In genomic region chr11:114727826-114728186, GRCm38 (mm10) we compare ENCODE assay signal across 9 mouse cellular contexts. TPM values are rescaled to one million over a fixed set of nuclear protein-coding genes. Genes with fewer than 3 reads are reported as not detected.
DNase-seq lines count a peak whose midpoint lies in the region; ATAC-seq and TF ChIP-seq lines count a peak whose summit lies in the region.
"Had no signal": no experiment of that assay in that cellular context is flagged by ENCODE, and none has a peak within 500 bp of the region (broad histone marks: within the 10 kb centered on the region; RNA-seq: fewer than 3 reads in every experiment).

No protein-coding gene starts in this region.

- 0 out of 2 replicates have a peak, but pooled peaks cover 3% of the 10 kb centered on the region for H3K27me3 ChIP-seq in embryonic facial prominence, embryonic 15.5 days
- H3K27me3 ChIP-seq in hindbrain, postnatal 0 days (ENCODE audit: insufficient read depth, low read length): no peaks in the 10 kb centered on the region
- no peaks in the 10 kb centered on the region for H3K27me3 ChIP-seq in midbrain, embryonic 16.5 days (ENCODE audit: control insufficient read depth, insufficient read depth, low read depth, low read length)

- peak overlapping the region; percentile 56; the same call in 1 of the 2 replicates for H3K4me2 ChIP-seq in embryonic facial prominence, embryonic 15.5 days (replicated peaks)
- peak overlapping the region; percentile 65 for H3K4me2 ChIP-seq in hindbrain, postnatal 0 days (ENCODE audit: low read depth, low read length)
- H3K4me2 ChIP-seq in midbrain, embryonic 16.5 days (ENCODE audit: low read length): peak overlapping the region; percentile 87

- H3K27ac ChIP-seq in layer of hippocampus, adult 2 months: no peak overlapping the region
- H3K27ac ChIP-seq in embryonic facial prominence, embryonic 15.5 days (replicated peaks): no peak overlapping the region
- H3K27ac ChIP-seq in hindbrain, postnatal 0 days: no peak overlapping the region
- no peak overlapping the region; the same call in 1 of the 2 replicates for H3K27ac ChIP-seq in midbrain, embryonic 16.5 days (ENCODE audit: low read length)

- no peak for TF ChIP-seq CTCF in layer of hippocampus, adult 2 months (conservative IDR thresholded peaks at IDR 0.05)
- TF ChIP-seq CTCF in hindbrain, postnatal 0 days (IDR thresholded peaks at IDR 0.05; ENCODE audit: low read depth): no peak

- WGBS in embryonic facial prominence, embryonic 15.5 days: 26% methylated on average over 5 of the region's 5 CpGs
- WGBS in hindbrain, postnatal 0 days: 35% methylated on average over 5 of the region's 5 CpGs
- WGBS in midbrain, embryonic 16.5 days: 18% methylated on average over 5 of the region's 5 CpGs

- H3K4me3 ChIP-seq in layer of hippocampus, adult 2 months: peak overlapping the region; percentile 54
- H3K4me3 ChIP-seq in embryonic facial prominence, embryonic 15.5 days (replicated peaks): peak overlapping the region; percentile 28
- peak overlapping the region; percentile 33; the same call in 1 of the 2 replicates for H3K4me3 ChIP-seq in hindbrain, postnatal 0 days (ENCODE audit: low read length)
- H3K4me3 ChIP-seq in midbrain, embryonic 16.5 days (ENCODE audit: low read depth, low read length): peak overlapping the region; percentile 42
- H3K4me3 ChIP-seq: erythroblast, embryonic 14.5 days had no signal

- H3K9ac ChIP-seq in embryonic facial prominence, embryonic 15.5 days: no peak overlapping the region
- no peak overlapping the region for H3K9ac ChIP-seq in hindbrain, postnatal 0 days (replicated peaks; ENCODE audit: low read length)
- peak overlapping the region; percentile 39; the same call in 1 of the 2 replicates for H3K9ac ChIP-seq in midbrain, embryonic 16.5 days (ENCODE audit: low read depth, low read length)

- no peaks in the 10 kb centered on the region for H3K9me3 ChIP-seq in embryonic facial prominence, embryonic 15.5 days (replicated peaks)
- H3K9me3 ChIP-seq in hindbrain, postnatal 0 days (ENCODE audit: low read length): no peaks in the 10 kb centered on the region
- H3K9me3 ChIP-seq in midbrain, embryonic 16.5 days (replicated peaks; ENCODE audit: control insufficient read depth, low read length, poor library complexity, severe bottlenecking): no peaks in the 10 kb centered on the region

- H3K36me3 ChIP-seq in embryonic facial prominence, embryonic 15.5 days: no peaks in the 10 kb centered on the region
- no peaks in the 10 kb centered on the region for H3K36me3 ChIP-seq in hindbrain, postnatal 0 days (ENCODE audit: insufficient read depth, low read length)
- no peaks in the 10 kb centered on the region for H3K36me3 ChIP-seq in midbrain, embryonic 16.5 days (ENCODE audit: control insufficient read depth, insufficient read depth, low read length)

- no peak for ATAC-seq in embryonic facial prominence, embryonic 15.5 days (ENCODE audit: insufficient number of reproducible peaks, low FRiP score, low TSS enrichment, low read depth)
- ATAC-seq in hindbrain, postnatal 0 days: no peak
- peak; percentile 68 for ATAC-seq in midbrain, embryonic 16.5 days

- peaks cover 41% of the 10 kb centered on the region for H3K4me1 ChIP-seq in embryonic facial prominence, embryonic 15.5 days
- 0 out of 2 replicates have a peak, but pooled peaks cover 10% of the 10 kb centered on the region for H3K4me1 ChIP-seq in hindbrain, postnatal 0 days (ENCODE audit: insufficient read depth, low read length)
- H3K4me1 ChIP-seq in midbrain, embryonic 16.5 days (ENCODE audit: control insufficient read depth, insufficient read depth, low read length): peaks cover 14% of the 10 kb centered on the region

- DNase-seq in layer of hippocampus, adult 2 months (ENCODE audit: low spot score in 2 of 2): no peak
- no peak for DNase-seq in layer of hippocampus, adult 9-10 months (ENCODE audit: low spot score)
- DNase-seq in hindbrain, postnatal 0 days (ENCODE audit: low spot score): no peak
- no peak for DNase-seq in adrenal gland, postnatal 36 days
- DNase-seq in natural killer cell, adult 2 months (ENCODE audit: low spot score in 2 of 2): no peak
- no peak for DNase-seq in cerebellum, adult 11 months

RNA-seq across cellular contexts. Expression of gene Dnaic2, which starts 0.6 kb away (rescaled TPM):
- total RNA-seq in layer of hippocampus, adult 2 months (2021): 1 to 10 TPM; 1.4 to 1.5 TPM
- 8.0 and 13.2 TPM in 2 replicates for polyA plus RNA-seq in embryonic facial prominence, embryonic 15.5 days (2015; fragmentation: Nextera tagmentation; extraction: Ambion mirVana)
- total RNA-seq in hindbrain, postnatal 0 days (2014; rRNA removed): 5.1 and 5.8 TPM in 2 replicates
- polyA plus RNA-seq in hindbrain, postnatal 0 days (2015; fragmentation: Nextera tagmentation; extraction: Ambion mirVana): 3.1 and 3.2 TPM in 2 replicates
- 2.2 and 3.1 TPM in 2 replicates for polyA plus RNA-seq in midbrain, embryonic 16.5 days (2015; fragmentation: Nextera tagmentation; extraction: Ambion mirVana)
- total RNA-seq in adrenal gland, postnatal 36 days (2021): under 1 TPM; 0.23 to 0.36 TPM
- polyA plus RNA-seq: erythroblast, embryonic 14.5 days had no signal

RNA-seq across cellular contexts. Expression of gene Kif19a, which starts 37.4 kb away (rescaled TPM):
- 1 to 10 TPM; 2.9 to 5.4 TPM for total RNA-seq in layer of hippocampus, adult 2 months (2021)
- 1.7 and 3.2 TPM in 2 replicates for polyA plus RNA-seq in embryonic facial prominence, embryonic 15.5 days (2015; fragmentation: Nextera tagmentation; extraction: Ambion mirVana)
- 7.4 and 13.5 TPM in 2 replicates for total RNA-seq in hindbrain, postnatal 0 days (2014; rRNA removed)
- polyA plus RNA-seq in hindbrain, postnatal 0 days (2015; fragmentation: Nextera tagmentation; extraction: Ambion mirVana): 0.99 and 1.6 TPM in 2 replicates
- 0.47 and 0.67 TPM in 2 replicates for polyA plus RNA-seq in midbrain, embryonic 16.5 days (2015; fragmentation: Nextera tagmentation; extraction: Ambion mirVana)
- total RNA-seq in adrenal gland, postnatal 36 days (2021): under 1 TPM; 0.63 TPM
- polyA plus RNA-seq: erythroblast, embryonic 14.5 days had no signal

RNA-seq across cellular contexts. Expression of gene Ttyh2, which starts 52.6 kb away (rescaled TPM):
- 10 to 100 TPM; 24.4 to 27.8 TPM for total RNA-seq in layer of hippocampus, adult 2 months (2021)
- polyA plus RNA-seq in embryonic facial prominence, embryonic 15.5 days (2015; fragmentation: Nextera tagmentation; extraction: Ambion mirVana): 31.5 and 36.4 TPM in 2 replicates
- 75.8 and 80.4 TPM in 2 replicates for total RNA-seq in hindbrain, postnatal 0 days (2014; rRNA removed)
- 38.6 and 40.3 TPM in 2 replicates for polyA plus RNA-seq in hindbrain, postnatal 0 days (2015; fragmentation: Nextera tagmentation; extraction: Ambion mirVana)
- polyA plus RNA-seq in midbrain, embryonic 16.5 days (2015; fragmentation: Nextera tagmentation; extraction: Ambion mirVana): 29.2 and 30.9 TPM in 2 replicates
- 100 to 1,000 TPM in 1 of 2 experiments, 10 to 100 TPM in 1; 64.3 to 124 TPM for total RNA-seq in adrenal gland, postnatal 36 days (2021)

RNA-seq across cellular contexts. Expression of gene Rpl38, which starts 59.5 kb away (rescaled TPM):
- 100 to 1,000 TPM; 905 to 943 TPM for total RNA-seq in layer of hippocampus, adult 2 months (2021)
- polyA plus RNA-seq in embryonic facial prominence, embryonic 15.5 days (2015; fragmentation: Nextera tagmentation; extraction: Ambion mirVana): 993 and 1,020 TPM in 2 replicates
- total RNA-seq in hindbrain, postnatal 0 days (2014; rRNA removed): 577 and 578 TPM in 2 replicates
- 954 and 958 TPM in 2 replicates for polyA plus RNA-seq in hindbrain, postnatal 0 days (2015; fragmentation: Nextera tagmentation; extraction: Ambion mirVana)
- 641 and 649 TPM in 2 replicates for polyA plus RNA-seq in midbrain, embryonic 16.5 days (2015; fragmentation: Nextera tagmentation; extraction: Ambion mirVana)
- total RNA-seq in adrenal gland, postnatal 36 days (2021): 1,000 to 10,000 TPM; 1,120 to 1,187 TPM
